Mouse (Mus musculus) thymus, postnatal 0 days (tissue): ENCODE results near the gene Hist1h4i. TPM values are rescaled to one million over a fixed set of nuclear protein-coding genes. Genes with fewer than 3 reads are reported as not detected.

Experiments
- microRNA-seq: library from miRNA; unstranded; fragments of <30 nt; microRNA quantifications from one replicate; pipeline ENCODE4, GENCODE M21; 2016; ENCODE audit warnings: borderline number of aligned reads
- polyA plus RNA-seq: library from polyadenylated mRNA; unstranded; fragments of >200 nt; fragmentation: Nextera tagmentation; extraction: Ambion mirVana; gene quantifications from 2 replicates; pipeline ENCODE4 v1.2.1, GENCODE M21; 2015

The Hist1h4i gene
- polyA plus RNA-seq, 1 experiment from 2014 or later = 37.1 TPM

Small RNA genes lying within 50 kb of the gene (microRNA-seq; reads per million reads assigned to microRNA genes)
- gene Gm26300 = not detected
- not detected for gene Gm44390
- gene Gm44486 = not detected

Other genes starting within 250 kb of the Hist1h4i start
- 63.1 and 89.0 TPM in 2 replicates for gene Hist1h2bq, start 231.2 kb downstream of the Hist1h4i start, polyA plus RNA-seq
- gene Hist1h2ao, start 230.9 kb downstream of the Hist1h4i start, polyA plus RNA-seq = 2.0 TPM in 1 of 2 replicates, not detected in the other
- 1.0 TPM in 1 of 2 replicates, not detected in the other for gene Hist1h4m, start 229.6 kb downstream of the Hist1h4i start, polyA plus RNA-seq
- 35.0 and 40.5 TPM in 2 replicates for gene Hist1h4n, start 209.2 kb downstream of the Hist1h4i start, polyA plus RNA-seq
- gene Hist1h2ap, start 207.9 kb downstream of the Hist1h4i start, polyA plus RNA-seq = 10,793 and 11,737 TPM in 2 replicates
- gene Hist1h2br, start 207.6 kb downstream of the Hist1h4i start, polyA plus RNA-seq = 64.8 and 86.2 TPM in 2 replicates
- gene Zfp184, start 96.3 kb downstream of the Hist1h4i start, polyA plus RNA-seq = 3.7 and 4.4 TPM in 2 replicates
- 0.14 and 0.18 TPM in 2 replicates for gene Pom121l2, start 60.2 kb downstream of the Hist1h4i start, polyA plus RNA-seq
- 645 and 679 TPM in 2 replicates for gene Prss16, start 31.6 kb downstream of the Hist1h4i start, polyA plus RNA-seq
- 49.6 and 71.7 TPM in 2 replicates for gene Hist1h2ah, start 5.8 kb downstream of the Hist1h4i start, polyA plus RNA-seq
- 25.8 and 33.9 TPM in 2 replicates for gene Hist1h2bk, start 5.5 kb downstream of the Hist1h4i start, polyA plus RNA-seq
- gene Hist1h2ag, start 1.6 kb upstream of the Hist1h4i start, polyA plus RNA-seq = 178 and 206 TPM in 2 replicates
- gene Hist1h2bj, start 1.9 kb upstream of the Hist1h4i start, polyA plus RNA-seq = 74.2 and 89.3 TPM in 2 replicates
- gene Vmn1r188, start 43.1 kb upstream of the Hist1h4i start, polyA plus RNA-seq = not detected in 2 replicates
- not detected in 2 replicates for gene Vmn1r189, start 64.5 kb upstream of the Hist1h4i start, polyA plus RNA-seq
- not detected in 2 replicates for gene Vmn1r191, start 142.6 kb upstream of the Hist1h4i start, polyA plus RNA-seq
- not detected in 2 replicates for gene Vmn1r192, start 149.8 kb upstream of the Hist1h4i start, polyA plus RNA-seq
- not detected in 2 replicates for gene Vmn1r193, start 181.8 kb upstream of the Hist1h4i start, polyA plus RNA-seq
- gene Vmn1r194, start 202.9 kb upstream of the Hist1h4i start, polyA plus RNA-seq = not detected in 2 replicates
- gene Vmn1r195, start 229.2 kb upstream of the Hist1h4i start, polyA plus RNA-seq = not detected in 2 replicates
- gene Vmn1r196, start 248.6 kb upstream of the Hist1h4i start, polyA plus RNA-seq = not detected in 2 replicates